Mouse (Mus musculus) hindbrain, embryonic 10.5 days (tissue): ENCODE measurements around the gene Mfng. TPM values are rescaled to one million over a fixed set of nuclear protein-coding genes. Genes with fewer than 3 reads are reported as not detected.

Experiments
- DNase-seq: peaks from one replicate; pipeline ENCODE4 v3.0.0-alpha.2; 2017; ENCODE audit warnings: low spot score
- H3K27ac ChIP-seq: fragments of 300-500 bp; sonication (generic); 2 replicates; pipeline ENCODE4 v1.5.1; 2016; ENCODE audit warnings: mild to moderate bottlenecking, moderate library complexity
- H3K27me3 ChIP-seq: fragments of 300-500 bp; sonication (generic); 2 replicates; pipeline ENCODE4 v1.6.1; 2016; ENCODE audit warnings: mild to moderate bottlenecking; ENCODE audit not compliant: poor library complexity, insufficient read depth, severe bottlenecking
- H3K36me3 ChIP-seq: fragments of 300-500 bp; sonication (generic); 2 replicates; pipeline ENCODE4 v1.6.1; 2016; ENCODE audit warnings: mild to moderate bottlenecking, moderate library complexity
- H3K4me1 ChIP-seq: fragments of 300-500 bp; sonication (generic); replicated peaks from 2 replicates; pipeline ENCODE4 v1.6.1; 2016; ENCODE audit warnings: mild to moderate bottlenecking
- H3K4me3 ChIP-seq: fragments of 300-500 bp; sonication (generic); 2 replicates; pipeline ENCODE4 v1.5.1; 2016; ENCODE audit warnings: mild to moderate bottlenecking, moderate library complexity
- H3K9me3 ChIP-seq: fragments of 300-500 bp; sonication (generic); 2 replicates; pipeline ENCODE4 v1.6.1; 2016; ENCODE audit warnings: mild to moderate bottlenecking, moderate library complexity
- WGBS: fragments of 180-500 bp; shearing (Covaris S2); methylation state at CpG from one replicate; pipeline ENCODE4 v1.1.7; 2016; 5-methylcytosine and 5-hydroxymethylcytosine counted together
- polyA plus RNA-seq: library from polyadenylated mRNA; unstranded; fragments of >200 nt; fragmentation: Nextera tagmentation; extraction: Ambion mirVana; gene quantifications from 2 replicates; pipeline ENCODE4 v1.2.1, GENCODE M21; 2016

Mfng gene
- polyA plus RNA-seq, 1 experiment from 2014 or later = 71.6 TPM

DNA sequence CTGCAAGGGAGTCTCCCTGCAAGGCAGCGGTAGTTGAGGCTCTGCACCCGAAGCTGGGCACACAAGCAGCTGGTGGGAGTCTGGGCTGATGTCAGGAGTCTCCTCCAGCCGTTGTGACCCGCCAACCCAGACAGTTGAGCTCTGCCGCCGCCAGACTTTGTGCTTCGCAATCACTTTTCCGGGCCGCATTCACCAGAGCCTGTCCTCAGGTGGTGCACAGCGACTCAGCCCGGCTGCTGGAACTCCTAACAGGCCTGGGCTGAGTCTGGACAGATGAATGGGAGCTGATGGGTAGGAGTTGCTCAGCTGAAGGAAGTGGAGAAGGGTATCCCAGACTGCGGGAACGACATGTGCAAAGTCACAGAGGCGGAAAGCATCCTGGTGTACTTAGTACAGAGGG is 53.9 kb downstream of the Mfng start:
- peak; percentile 37 for DNase-seq
- Histone ChIP-seq H3K36me3 (no peaks in the 10 kb centered on the region), H3K9me3 (no peaks in the 10 kb centered on the region), H3K27ac (no peak overlapping the region), H3K4me1 (peaks cover 42% of the 10 kb centered on the region), H3K4me3 (peak overlapping the region; percentile 63; the same call in 1 of the 2 replicates), H3K27me3 (peaks cover 67% of the 10 kb centered on the region)
- 6% methylated on average over 14 of the region's 14 CpGs for WGBS

DNA sequence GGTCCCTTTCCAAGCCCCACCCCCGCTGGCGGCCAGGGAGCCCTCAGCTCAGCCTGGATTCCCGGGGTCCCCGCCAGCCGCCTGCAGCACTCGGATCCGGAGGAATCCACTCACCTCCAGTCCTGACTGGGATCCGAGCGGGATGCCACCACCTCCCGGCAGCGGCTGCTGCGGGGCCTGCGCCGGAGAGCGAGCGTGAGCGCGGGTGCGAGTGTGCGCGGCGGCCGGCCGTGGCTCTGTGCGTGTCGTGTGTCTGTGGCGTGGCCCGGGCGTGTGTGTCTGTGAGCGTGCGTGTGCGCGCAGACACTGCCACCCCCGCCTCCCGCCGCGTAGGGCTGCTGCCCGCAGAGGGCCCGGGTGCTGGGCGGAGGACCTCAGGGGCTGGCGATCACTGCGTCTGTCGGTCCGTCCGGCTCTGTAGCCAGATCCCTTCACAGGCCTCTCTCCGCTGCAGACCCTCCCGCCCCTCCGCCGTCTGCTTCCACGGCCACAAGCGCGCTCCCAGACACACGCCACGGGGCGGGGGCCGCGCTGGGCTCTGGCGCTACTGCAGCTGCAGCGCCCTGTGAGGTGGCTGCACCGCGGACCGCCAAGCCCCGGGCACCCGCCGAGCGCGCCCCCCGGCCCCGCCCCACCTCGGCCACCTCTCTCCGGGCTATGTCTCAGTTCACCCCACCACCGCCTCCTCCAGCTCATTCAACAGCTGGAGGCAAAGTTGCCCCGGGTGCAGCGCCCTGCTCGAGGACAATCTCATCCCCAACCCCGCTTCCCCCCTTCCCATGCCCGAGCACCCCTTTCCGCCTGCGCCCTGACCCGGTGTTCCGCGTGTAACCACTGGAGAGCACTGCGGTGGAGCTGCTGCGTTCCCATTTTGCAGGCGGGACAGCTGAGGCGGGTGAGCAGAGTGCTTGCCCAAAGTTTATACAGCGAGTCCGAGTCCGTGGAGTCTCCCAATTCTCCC is 54.7 kb downstream of the Mfng start, which contains the start of gene Elfn2:
Elfn2 (minus strand) TSS at position 482 of the 961 bp plus-strand sequence.
- peak; percentile 31 for DNase-seq
- no peaks in the 10 kb centered on the region for H3K36me3 ChIP-seq
- H3K27me3 ChIP-seq = peaks cover 75% of the 10 kb centered on the region
- H3K27ac ChIP-seq = peak within 1 kb of the TSS; percentile 70
- WGBS = 2% methylated on average over 89 of the region's 89 CpGs
- peak within 1 kb of the TSS; percentile 63 for H3K4me3 ChIP-seq
- peaks cover 43% of the 10 kb centered on the region for H3K4me1 ChIP-seq
- H3K9me3 ChIP-seq = no peaks in the 10 kb centered on the region

DNA sequence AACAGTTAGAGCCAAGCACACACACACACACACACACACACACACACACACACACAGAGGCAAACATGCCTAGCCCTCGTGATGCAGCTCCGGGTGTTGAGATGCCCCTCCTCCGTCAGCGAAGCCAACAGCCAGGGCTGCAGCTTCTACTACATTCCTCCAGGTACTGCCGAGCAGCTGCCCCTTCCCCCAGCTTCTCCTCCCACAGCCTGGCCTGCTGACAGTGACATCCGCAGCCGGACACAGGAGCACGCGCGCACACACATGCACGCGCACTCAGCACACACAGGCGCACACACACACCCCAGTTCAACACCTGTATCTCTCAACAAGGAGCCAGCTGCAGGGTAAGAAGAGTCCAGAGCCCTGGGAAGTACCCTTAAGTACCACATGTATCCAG is 56.3 kb downstream of the Mfng start:
- WGBS = 56% methylated on average over 13 of the region's 13 CpGs
- no peak for DNase-seq
- H3K4me1 ChIP-seq = peaks cover 59% of the 10 kb centered on the region
- H3K27ac ChIP-seq = no peak overlapping the region
- H3K4me3 ChIP-seq = no peak overlapping the region
- H3K36me3 ChIP-seq = no peaks in the 10 kb centered on the region
- no peaks in the 10 kb centered on the region for H3K9me3 ChIP-seq
- H3K27me3 ChIP-seq = peaks cover 88% of the 10 kb centered on the region

DNA sequence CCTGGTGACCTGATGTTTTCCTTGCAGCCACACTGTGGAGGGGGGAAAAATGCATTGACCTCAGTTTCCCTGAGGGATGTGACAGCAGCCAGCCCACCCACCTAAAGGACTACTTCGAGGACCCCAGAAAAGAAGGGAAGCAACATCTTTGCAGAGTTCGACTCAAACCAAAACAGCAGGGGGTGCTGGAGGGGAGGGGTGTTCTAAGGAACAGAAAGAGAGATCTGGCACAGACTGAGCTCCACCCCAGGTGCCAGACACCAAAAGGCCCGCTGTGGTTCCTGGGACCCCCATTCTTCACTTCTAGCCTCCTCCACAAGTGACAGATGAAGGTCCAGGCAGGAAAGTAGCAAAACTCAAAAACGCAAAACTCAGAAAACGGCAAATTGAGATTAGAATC is 57.4 kb downstream of the Mfng start:
- Histone ChIP-seq H3K4me3 (no peak overlapping the region), H3K9me3 (no peaks in the 10 kb centered on the region), H3K36me3 (no peaks in the 10 kb centered on the region), H3K27me3 (peaks cover 98% of the 10 kb centered on the region), H3K27ac (no peak overlapping the region), H3K4me1 (peaks cover 68% of the 10 kb centered on the region)
- 55% methylated on average over 5 of the region's 5 CpGs for WGBS
- DNase-seq = no peak

DNA sequence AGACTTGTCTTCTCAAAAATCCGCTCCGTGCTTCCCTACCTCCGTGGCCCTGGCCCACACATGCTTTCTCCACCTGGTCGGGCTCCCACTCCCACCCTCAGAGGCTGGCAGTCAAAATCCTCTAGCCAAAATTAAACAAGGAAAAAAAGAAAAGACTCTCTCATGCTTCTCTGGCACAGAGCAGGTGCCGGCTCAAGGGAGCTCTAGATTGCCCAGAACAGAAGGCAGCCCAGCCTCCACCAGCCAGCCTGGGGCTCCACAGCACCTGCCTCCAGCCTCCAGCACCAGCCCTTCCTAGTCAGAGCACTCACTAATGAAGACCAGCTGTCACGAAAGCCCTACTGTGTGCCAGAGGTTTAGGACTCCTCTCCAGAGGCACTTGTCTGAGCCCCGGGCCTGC is 59.5 kb downstream of the Mfng start:
- H3K4me1 ChIP-seq = peaks cover 69% of the 10 kb centered on the region
- peaks cover 91% of the 10 kb centered on the region for H3K27me3 ChIP-seq
- H3K36me3 ChIP-seq = no peaks in the 10 kb centered on the region
- WGBS = 80% methylated on average over 7 of the region's 7 CpGs
- no peak for DNase-seq
- no peak overlapping the region for H3K4me3 ChIP-seq
- H3K9me3 ChIP-seq = no peaks in the 10 kb centered on the region
- no peak overlapping the region for H3K27ac ChIP-seq

DNA sequence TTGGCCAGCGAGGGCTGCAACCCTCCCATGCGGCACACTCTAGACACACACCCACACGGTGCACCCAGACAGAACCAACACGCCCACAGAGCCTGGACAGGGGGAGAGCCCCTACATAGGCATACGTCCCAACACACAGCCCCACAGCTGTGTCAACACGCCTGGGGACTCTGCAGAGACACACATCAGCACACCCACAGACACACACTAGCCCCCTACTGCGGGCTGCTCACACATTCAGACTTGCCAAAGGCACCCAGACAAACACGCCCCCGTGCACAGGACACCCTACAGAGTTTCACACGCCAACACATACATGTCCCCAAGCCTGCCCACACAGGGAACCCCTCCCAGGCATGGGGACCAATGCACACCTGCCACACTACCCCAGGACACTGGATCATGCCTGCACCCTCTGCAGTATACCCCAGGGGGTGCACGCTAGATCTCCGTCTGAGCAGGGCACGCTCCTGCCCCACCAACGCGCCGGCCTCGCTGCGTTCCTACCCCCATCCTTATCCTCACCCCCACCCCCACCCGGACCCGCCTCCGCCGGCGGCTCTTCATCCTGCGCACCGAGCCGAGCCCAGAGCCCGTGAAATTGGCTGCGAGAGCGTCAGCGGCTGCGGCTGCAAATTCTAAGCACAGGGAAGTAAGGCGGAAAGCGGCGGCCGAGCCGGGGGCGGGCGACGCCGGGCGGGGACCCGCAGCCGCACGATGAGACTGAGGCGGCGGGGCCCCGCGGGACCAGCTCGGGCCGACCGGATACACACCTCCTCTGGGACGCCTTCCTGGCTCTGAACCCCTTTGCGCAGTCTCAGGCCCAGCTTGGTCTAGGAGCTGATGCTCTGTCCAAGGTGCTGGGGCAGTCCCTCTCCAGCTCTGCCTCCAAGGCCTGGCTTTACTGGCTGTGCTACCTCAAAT is 60.7 kb downstream of the Mfng start:
- peaks cover 84% of the 10 kb centered on the region for H3K27me3 ChIP-seq
- DNase-seq = peak; percentile 45
- H3K9me3 ChIP-seq = no peaks in the 10 kb centered on the region
- WGBS = 9% methylated on average over 53 of the region's 53 CpGs
- peak overlapping the region; percentile 69 for H3K27ac ChIP-seq
- H3K4me3 ChIP-seq = peak overlapping the region; percentile 43
- H3K36me3 ChIP-seq = no peaks in the 10 kb centered on the region
- peaks cover 57% of the 10 kb centered on the region for H3K4me1 ChIP-seq

DNA sequence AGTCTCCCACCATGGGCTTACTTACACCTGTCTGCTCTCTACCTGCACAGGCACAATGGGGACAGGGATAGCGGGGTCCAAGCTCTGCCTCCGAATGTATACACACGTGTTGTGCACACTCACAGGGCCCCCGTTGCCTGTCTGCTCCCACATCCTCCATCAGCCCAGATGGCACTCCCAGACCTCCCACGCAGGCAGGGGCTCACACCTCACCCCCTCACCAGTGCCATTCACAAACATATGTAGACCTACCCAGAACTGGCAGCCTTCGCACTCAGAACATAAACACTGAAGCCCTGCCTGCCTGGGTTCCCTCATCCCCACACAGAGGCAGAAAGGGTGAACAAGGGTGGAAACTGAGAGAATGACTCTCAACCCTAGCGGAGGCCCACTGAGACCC is 61.3 kb downstream of the Mfng start:
- Histone ChIP-seq H3K27ac (no peak overlapping the region), H3K4me1 (peaks cover 53% of the 10 kb centered on the region), H3K36me3 (no peaks in the 10 kb centered on the region), H3K27me3 (peaks cover 77% of the 10 kb centered on the region), H3K9me3 (no peaks in the 10 kb centered on the region), H3K4me3 (no peak overlapping the region)
- DNase-seq = no peak
- WGBS = 77% methylated on average over 7 of the region's 7 CpGs

DNA sequence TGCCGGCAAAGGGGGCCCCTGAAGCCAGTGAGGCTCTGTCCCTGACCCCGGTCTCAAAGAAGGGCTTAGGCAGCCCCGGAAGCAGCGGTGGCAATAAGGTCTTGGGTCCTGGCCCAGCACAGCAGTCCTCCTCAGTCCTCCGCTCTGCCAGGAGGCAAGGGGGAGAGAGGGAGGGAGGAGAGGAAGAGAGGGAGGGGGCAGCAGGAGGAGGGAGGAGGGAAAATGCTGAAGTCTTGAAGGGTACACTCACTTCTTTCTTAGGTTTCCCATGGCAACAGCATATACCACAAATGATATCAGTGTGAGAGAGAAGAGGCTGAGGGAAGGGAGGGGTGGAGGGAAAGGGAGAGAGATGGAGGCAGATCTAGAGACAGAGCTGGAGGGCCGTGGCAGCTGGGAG is 62.6 kb downstream of the Mfng start:
- Histone ChIP-seq H3K27ac (0 out of 2 replicates have a peak overlapping the region, but pooled peaks have one; percentile 20), H3K4me3 (no peak overlapping the region), H3K27me3 (peaks cover 68% of the 10 kb centered on the region), H3K36me3 (no peaks in the 10 kb centered on the region), H3K4me1 (peaks cover 50% of the 10 kb centered on the region), H3K9me3 (no peaks in the 10 kb centered on the region)
- 41% methylated on average over 6 of the region's 6 CpGs for WGBS
- no peak for DNase-seq

DNA sequence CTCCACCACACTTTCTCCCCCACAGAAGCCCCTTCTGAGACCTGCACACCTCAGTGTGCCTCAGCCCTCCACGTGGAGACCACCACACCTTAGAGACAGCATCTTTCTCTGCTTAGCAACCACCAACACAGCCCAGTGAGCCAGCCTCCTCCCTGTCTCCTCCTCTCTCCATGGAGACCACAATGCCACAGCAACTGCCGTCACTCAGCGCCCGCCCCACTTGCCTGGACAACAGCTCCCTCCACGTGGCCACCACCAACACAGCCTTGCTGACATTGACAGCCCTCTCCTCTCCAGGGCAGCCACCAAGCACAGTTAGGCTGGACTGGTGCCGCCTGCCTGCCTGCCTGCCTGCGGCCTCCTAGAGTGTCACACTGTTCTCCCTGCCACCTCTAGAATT is 63.5 kb downstream of the Mfng start:
- H3K4me1 ChIP-seq = peaks cover 49% of the 10 kb centered on the region
- DNase-seq = peak; percentile 69
- H3K4me3 ChIP-seq = no peak overlapping the region
- H3K9me3 ChIP-seq = no peaks in the 10 kb centered on the region
- peaks cover 65% of the 10 kb centered on the region for H3K27me3 ChIP-seq
- WGBS = 16% methylated on average over 7 of the region's 7 CpGs
- H3K36me3 ChIP-seq = no peaks in the 10 kb centered on the region
- H3K27ac ChIP-seq = no peak overlapping the region

DNA sequence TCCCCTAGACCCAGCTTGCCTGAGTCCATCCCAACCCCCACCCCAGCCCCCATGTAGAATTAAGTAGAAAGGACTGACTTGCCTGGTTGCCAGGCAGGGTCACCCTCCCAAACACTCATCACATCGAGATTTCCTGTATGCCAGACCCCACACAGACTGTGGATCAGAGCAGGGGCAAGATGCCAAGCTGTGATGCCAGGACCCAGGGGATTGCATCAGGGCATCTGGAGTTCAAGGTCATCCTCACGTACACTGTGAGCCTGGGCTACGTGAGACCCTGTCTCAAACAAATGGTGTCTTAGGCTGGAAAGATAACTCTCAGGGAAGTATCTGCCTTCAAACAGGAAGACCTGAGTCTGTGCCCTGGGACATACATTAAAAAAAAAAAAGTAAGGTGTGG is 66.6 kb downstream of the Mfng start:
- H3K9me3 ChIP-seq = no peaks in the 10 kb centered on the region
- 71% methylated on average over 3 of the region's 3 CpGs for WGBS
- DNase-seq = no peak
- no peak overlapping the region for H3K4me3 ChIP-seq
- H3K27ac ChIP-seq = no peak overlapping the region
- peaks cover 41% of the 10 kb centered on the region for H3K27me3 ChIP-seq
- H3K36me3 ChIP-seq = no peaks in the 10 kb centered on the region
- peaks cover 41% of the 10 kb centered on the region for H3K4me1 ChIP-seq
